Mouse (Mus musculus): ENCODE measurements around the gene Rpl7l1.

DNA sequence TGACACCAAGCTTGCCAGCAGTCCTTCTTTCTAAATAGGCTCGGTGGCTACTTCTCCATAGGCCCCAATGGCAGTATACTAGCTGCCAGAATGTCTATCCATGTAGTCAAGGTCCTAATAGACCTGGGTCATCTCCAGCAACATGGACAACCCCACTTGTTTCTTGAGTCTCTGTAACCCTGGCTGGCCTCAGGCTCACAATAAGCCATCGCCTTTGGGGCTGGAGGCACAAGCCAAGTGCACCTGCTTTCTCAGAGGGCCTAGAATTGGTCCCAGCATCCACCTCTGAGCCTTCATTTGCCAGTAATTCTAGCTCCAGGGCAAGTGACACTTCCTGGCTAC is 8.4 kb downstream of the Rpl7l1 start:
- TF ChIP-seq POLR2A (IDR thresholded peaks at IDR 0.05; ENCODE audit: low read depth, low read length) (no peak), CTCF (IDR thresholded peaks at IDR 0.05; ENCODE audit: extremely low read depth, insufficient read depth, insufficient read length, insufficient replicate concordance) (no peak)
